Mouse (Mus musculus): Measurements from ENCODE around the gene Shkbp1. TPM values are rescaled to one million over a fixed set of nuclear protein-coding genes. Genes with fewer than 3 reads are reported as not detected.

The Shkbp1 gene
- polyA plus RNA-seq, 1 experiment from 2014 or later, result 35.4 TPM

GRCm38 (mm10) chr7:27384134-27384533 lies 28.3 kb upstream of the Shkbp1 start:
- Histone ChIP-seq H3K9ac (no peak overlapping the region), H3K27me3 (replicated peaks) (peaks cover 20% of the 10 kb centered on the region), H3K4me1 (replicated peaks) (0 out of 2 replicates have a peak, but pooled peaks cover 3% of the 10 kb centered on the region), H3K4me3 (no peak overlapping the region), H3K4me2 (no peak overlapping the region), H3K36me3 (no peaks in the 10 kb centered on the region), H3K27ac (ENCODE audit: poor library complexity, severe bottlenecking) (no peak overlapping the region), H3K9me3 (replicated peaks) (no peaks in the 10 kb centered on the region; the same call in 1 of the 2 replicates)
- ATAC-seq (ENCODE audit: insufficient number of reproducible peaks, low FRiP score), result no peak
- WGBS, result 74% methylated on average over 5 of the region's 5 CpGs

GRCm38 (mm10) chr7:27383233-27383632 lies 27.4 kb upstream of the Shkbp1 start:
- no peaks in the 10 kb centered on the region for H3K36me3 ChIP-seq
- 0 out of 2 replicates have a peak, but pooled peaks have one; percentile 49 for ATAC-seq (ENCODE audit: insufficient number of reproducible peaks, low FRiP score)
- no peak overlapping the region for H3K9ac ChIP-seq
- no peak overlapping the region for H3K27ac ChIP-seq (ENCODE audit: poor library complexity, severe bottlenecking)
- no peak overlapping the region for H3K4me3 ChIP-seq
- 79% methylated on average over 1 of the region's 1 CpGs for WGBS
- no peaks in the 10 kb centered on the region; the same call in 1 of the 2 replicates for H3K9me3 ChIP-seq (replicated peaks)
- no peak overlapping the region for H3K4me2 ChIP-seq
- H3K27me3 ChIP-seq (replicated peaks), result peaks cover 25% of the 10 kb centered on the region
- H3K4me1 ChIP-seq (replicated peaks), result 0 out of 2 replicates have a peak, but pooled peaks cover 3% of the 10 kb centered on the region

- Histone ChIP-seq H3K27me3 (replicated peaks) (peaks cover 41% of the 10 kb centered on the region), H3K36me3 (no peaks in the 10 kb centered on the region), H3K9ac (no peak overlapping the region), H3K27ac (ENCODE audit: poor library complexity, severe bottlenecking) (no peak overlapping the region), H3K4me3 (no peak overlapping the region), H3K9me3 (replicated peaks) (no peaks in the 10 kb centered on the region), H3K4me2 (no peak overlapping the region), H3K4me1 (replicated peaks) (0 out of 2 replicates have a peak, but pooled peaks cover 3% of the 10 kb centered on the region)
- ATAC-seq (ENCODE audit: insufficient number of reproducible peaks, low FRiP score), result no peak
- WGBS, result 48% methylated on average over 4 of the region's 4 CpGs
Observed at GRCm38 (mm10) chr7:27381560-27381959, 25.7 kb upstream of the Shkbp1 start.

- H3K9ac ChIP-seq, result no peak overlapping the region
- peaks cover 47% of the 10 kb centered on the region for H3K27me3 ChIP-seq (replicated peaks)
- H3K36me3 ChIP-seq, result no peaks in the 10 kb centered on the region
- H3K4me3 ChIP-seq, result no peak overlapping the region
- H3K4me2 ChIP-seq, result no peak overlapping the region
- no peak overlapping the region for H3K27ac ChIP-seq (ENCODE audit: poor library complexity, severe bottlenecking)
- H3K9me3 ChIP-seq (replicated peaks), result peaks cover 4% of the 10 kb centered on the region; the same call in 1 of the 2 replicates
- H3K4me1 ChIP-seq (replicated peaks), result 0 out of 2 replicates have a peak, but pooled peaks cover 3% of the 10 kb centered on the region
- 21% methylated on average over 1 of the region's 1 CpGs for WGBS
- ATAC-seq (ENCODE audit: insufficient number of reproducible peaks, low FRiP score), result no peak
Observed at GRCm38 (mm10) chr7:27381009-27381408, 25.2 kb upstream of the Shkbp1 start.

- Histone ChIP-seq H3K4me3 (no peak overlapping the region), H3K9ac (no peak overlapping the region), H3K36me3 (no peaks in the 10 kb centered on the region), H3K27ac (ENCODE audit: poor library complexity, severe bottlenecking) (no peak overlapping the region), H3K4me1 (replicated peaks) (0 out of 2 replicates have a peak, but pooled peaks cover 2% of the 10 kb centered on the region), H3K9me3 (replicated peaks) (peaks cover 4% of the 10 kb centered on the region; the same call in 1 of the 2 replicates), H3K4me2 (no peak overlapping the region), H3K27me3 (replicated peaks) (peaks cover 58% of the 10 kb centered on the region)
- no peak for ATAC-seq (ENCODE audit: insufficient number of reproducible peaks, low FRiP score)
- 86% methylated on average over 6 of the region's 6 CpGs for WGBS
Observed at GRCm38 (mm10) chr7:27379836-27380235, 24.0 kb upstream of the Shkbp1 start.

DNA sequence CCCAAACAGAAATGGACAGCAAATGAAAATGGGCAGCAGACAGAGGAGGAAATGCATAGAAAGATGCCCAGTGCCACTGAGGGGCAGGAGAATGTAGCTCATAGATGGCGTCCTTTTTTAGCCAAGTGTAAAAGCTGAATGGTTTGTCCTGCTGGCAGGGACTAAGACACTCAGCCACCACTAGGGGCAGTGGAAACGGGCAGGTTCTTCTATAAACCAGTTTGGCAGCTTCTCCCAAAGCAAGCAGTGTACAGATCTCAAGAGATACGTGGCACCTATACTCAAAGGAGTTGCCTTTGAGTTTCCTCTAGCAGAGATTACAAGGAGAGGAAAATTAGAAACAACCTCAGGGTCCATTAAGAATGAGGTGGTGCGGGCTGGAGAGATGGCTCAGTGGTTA lies 22.6 kb upstream of the Shkbp1 start:
- Histone ChIP-seq H3K4me1 (replicated peaks) (no peaks in the 10 kb centered on the region), H3K27ac (ENCODE audit: poor library complexity, severe bottlenecking) (no peak overlapping the region), H3K4me2 (no peak overlapping the region), H3K9me3 (replicated peaks) (peaks cover 4% of the 10 kb centered on the region; the same call in 1 of the 2 replicates), H3K9ac (no peak overlapping the region), H3K4me3 (no peak overlapping the region), H3K36me3 (no peaks in the 10 kb centered on the region), H3K27me3 (replicated peaks) (peaks cover 66% of the 10 kb centered on the region)
- ATAC-seq (ENCODE audit: insufficient number of reproducible peaks, low FRiP score), result no peak
- 24% methylated on average over 4 of the region's 4 CpGs for WGBS

DNA sequence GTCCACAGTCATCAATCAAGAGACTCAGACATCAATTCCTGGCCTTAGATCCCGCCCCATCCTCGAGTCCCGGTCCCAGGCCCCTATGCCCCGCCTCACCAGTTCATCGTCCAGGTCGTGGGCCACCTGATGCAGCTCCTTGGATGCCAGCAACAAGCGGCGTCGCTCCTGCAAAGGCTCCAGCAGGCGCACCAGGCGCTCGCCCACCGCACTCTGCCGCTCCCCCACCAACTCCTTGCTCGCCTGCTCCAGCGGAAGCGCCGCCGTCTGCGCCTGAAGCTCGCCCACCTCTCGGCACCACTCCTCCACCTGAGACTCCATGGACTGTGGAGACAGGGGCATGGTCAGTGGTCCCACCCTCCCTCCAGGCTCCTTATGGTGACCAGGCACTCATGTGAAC lies 19.5 kb upstream of the Shkbp1 start:
- whole genome bisulfite sequencing, result 2% methylated on average over 22 of the region's 22 CpGs

DNA sequence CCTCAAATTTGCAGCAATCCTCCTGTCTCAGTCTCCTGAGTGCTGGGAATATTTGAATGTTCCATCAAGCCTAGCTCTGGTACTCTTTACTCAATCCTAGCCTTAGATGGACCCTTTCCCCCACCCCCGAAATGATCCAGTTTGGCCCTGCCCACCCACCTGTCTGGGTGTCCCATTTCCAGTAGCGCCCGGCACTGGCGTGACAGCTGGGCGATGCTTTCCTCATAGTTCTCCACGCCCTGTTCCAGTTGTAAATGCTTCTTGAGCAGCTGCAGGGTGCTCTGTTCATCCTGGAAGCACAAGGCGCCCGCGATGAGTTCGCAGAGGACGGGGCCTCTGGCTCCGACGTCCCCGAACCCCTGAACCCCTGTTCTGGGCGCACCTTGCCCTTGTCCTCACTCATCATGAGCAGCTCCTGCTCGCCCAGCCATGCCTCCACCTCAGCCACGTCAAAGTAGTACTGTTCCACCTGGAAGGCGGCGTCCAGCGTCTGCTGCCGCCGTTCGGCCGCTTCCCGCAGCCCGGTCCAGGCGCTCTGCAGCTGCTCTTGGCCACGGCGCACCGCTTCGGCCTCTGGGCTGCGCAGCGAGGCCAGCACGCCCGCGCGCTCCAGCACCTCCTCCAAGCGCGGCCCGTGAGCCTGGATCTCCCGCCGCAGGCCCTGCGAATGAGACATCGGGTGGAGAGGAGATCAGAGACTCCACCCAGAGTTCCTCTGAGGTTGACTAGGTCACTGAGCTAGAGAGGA lies 16.1 kb upstream of the Shkbp1 start:
- Histone ChIP-seq H3K4me3 (peak overlapping the region; percentile 25), H3K4me1 (replicated peaks) (peaks cover 13% of the 10 kb centered on the region; the same call in 1 of the 2 replicates), H3K36me3 (no peaks in the 10 kb centered on the region), H3K27ac (ENCODE audit: poor library complexity, severe bottlenecking) (no peak overlapping the region), H3K9me3 (replicated peaks) (peaks cover 11% of the 10 kb centered on the region), H3K9ac (no peak overlapping the region), H3K27me3 (replicated peaks) (peaks cover 98% of the 10 kb centered on the region), H3K4me2 (peak overlapping the region; percentile 50)
- WGBS, result 6% methylated on average over 44 of the region's 44 CpGs
- peak; percentile 23; the same call in 1 of the 2 replicates for ATAC-seq (ENCODE audit: insufficient number of reproducible peaks, low FRiP score)

More for the DNA sequence above, 19.5 kb upstream of the Shkbp1 start:
- peaks cover 90% of the 10 kb centered on the region for H3K27me3 ChIP-seq (replicated peaks)
- no peak overlapping the region for H3K9ac ChIP-seq
- peaks cover 4% of the 10 kb centered on the region for H3K9me3 ChIP-seq (replicated peaks)
- no peaks in the 10 kb centered on the region for H3K36me3 ChIP-seq
- no peak overlapping the region for H3K4me3 ChIP-seq
- no peak overlapping the region; the same call in 1 of the 2 replicates for H3K4me2 ChIP-seq
- 0 out of 2 replicates have a peak, but pooled peaks cover 3% of the 10 kb centered on the region for H3K4me1 ChIP-seq (replicated peaks)
- H3K27ac ChIP-seq (ENCODE audit: poor library complexity, severe bottlenecking), result no peak overlapping the region
- ATAC-seq (ENCODE audit: insufficient number of reproducible peaks, low FRiP score), result no peak

DNA sequence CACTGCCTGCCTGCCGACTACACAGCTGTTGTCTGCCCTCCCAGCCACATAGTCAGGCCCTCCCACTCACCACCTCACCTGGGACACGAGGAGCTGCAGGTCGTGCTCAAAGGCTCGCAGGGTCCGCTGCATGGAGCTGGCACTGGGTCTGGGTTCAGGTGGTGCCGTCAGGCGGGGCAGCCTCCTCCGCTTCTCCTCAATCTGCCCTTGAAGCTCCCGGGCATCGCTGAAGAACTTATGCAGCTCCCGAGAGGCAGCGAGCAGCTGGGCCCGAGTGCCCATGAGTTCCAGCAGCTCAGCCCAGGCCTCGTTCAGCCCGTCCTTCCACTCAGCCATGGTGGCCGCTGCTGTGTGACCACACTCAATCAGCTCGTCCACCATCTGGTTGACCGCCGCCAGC lies 13.3 kb upstream of the Shkbp1 start:
- Histone ChIP-seq H3K27ac (ENCODE audit: poor library complexity, severe bottlenecking) (no peak overlapping the region), H3K9ac (no peak overlapping the region), H3K4me2 (no peak overlapping the region), H3K4me3 (no peak overlapping the region), H3K36me3 (no peaks in the 10 kb centered on the region), H3K27me3 (replicated peaks) (peaks cover 100% of the 10 kb centered on the region), H3K4me1 (replicated peaks) (peaks cover 29% of the 10 kb centered on the region), H3K9me3 (replicated peaks) (peaks cover 7% of the 10 kb centered on the region)
- 77% methylated on average over 19 of the region's 19 CpGs for WGBS
- no peak for ATAC-seq (ENCODE audit: insufficient number of reproducible peaks, low FRiP score)

DNA sequence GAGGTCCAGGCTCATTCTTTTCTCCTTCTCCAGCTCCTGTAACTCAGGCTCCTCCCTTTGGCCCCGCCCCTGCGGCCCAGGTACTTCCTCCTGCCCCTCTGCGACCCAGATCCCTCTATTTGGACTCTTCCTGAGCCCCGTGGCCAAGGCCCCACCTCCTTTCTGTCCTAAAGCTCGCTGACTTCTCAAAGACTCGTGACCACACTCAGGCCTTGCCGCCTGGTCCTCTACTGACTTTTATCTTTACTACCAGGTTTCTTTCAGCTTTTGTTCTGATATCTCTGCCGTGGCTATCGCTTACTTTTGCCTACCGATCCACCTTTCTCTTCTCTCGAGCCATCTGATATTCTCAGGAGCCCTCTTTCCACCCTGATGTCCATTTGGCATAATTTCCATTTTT lies 12.2 kb upstream of the Shkbp1 start:
- H3K4me1 ChIP-seq (replicated peaks), result peaks cover 34% of the 10 kb centered on the region
- ATAC-seq (ENCODE audit: insufficient number of reproducible peaks, low FRiP score), result no peak; the same call in 1 of the 2 replicates
- H3K4me3 ChIP-seq, result 0 out of 2 replicates have a peak overlapping the region, but pooled peaks have one; percentile 16
- H3K27ac ChIP-seq (ENCODE audit: poor library complexity, severe bottlenecking), result no peak overlapping the region
- peaks cover 7% of the 10 kb centered on the region for H3K9me3 ChIP-seq (replicated peaks)
- peaks cover 100% of the 10 kb centered on the region for H3K27me3 ChIP-seq (replicated peaks)
- no peaks in the 10 kb centered on the region for H3K36me3 ChIP-seq
- H3K9ac ChIP-seq, result no peak overlapping the region
- H3K4me2 ChIP-seq, result peak overlapping the region; percentile 30; the same call in 1 of the 2 replicates
- 10% methylated on average over 11 of the region's 11 CpGs for WGBS

DNA sequence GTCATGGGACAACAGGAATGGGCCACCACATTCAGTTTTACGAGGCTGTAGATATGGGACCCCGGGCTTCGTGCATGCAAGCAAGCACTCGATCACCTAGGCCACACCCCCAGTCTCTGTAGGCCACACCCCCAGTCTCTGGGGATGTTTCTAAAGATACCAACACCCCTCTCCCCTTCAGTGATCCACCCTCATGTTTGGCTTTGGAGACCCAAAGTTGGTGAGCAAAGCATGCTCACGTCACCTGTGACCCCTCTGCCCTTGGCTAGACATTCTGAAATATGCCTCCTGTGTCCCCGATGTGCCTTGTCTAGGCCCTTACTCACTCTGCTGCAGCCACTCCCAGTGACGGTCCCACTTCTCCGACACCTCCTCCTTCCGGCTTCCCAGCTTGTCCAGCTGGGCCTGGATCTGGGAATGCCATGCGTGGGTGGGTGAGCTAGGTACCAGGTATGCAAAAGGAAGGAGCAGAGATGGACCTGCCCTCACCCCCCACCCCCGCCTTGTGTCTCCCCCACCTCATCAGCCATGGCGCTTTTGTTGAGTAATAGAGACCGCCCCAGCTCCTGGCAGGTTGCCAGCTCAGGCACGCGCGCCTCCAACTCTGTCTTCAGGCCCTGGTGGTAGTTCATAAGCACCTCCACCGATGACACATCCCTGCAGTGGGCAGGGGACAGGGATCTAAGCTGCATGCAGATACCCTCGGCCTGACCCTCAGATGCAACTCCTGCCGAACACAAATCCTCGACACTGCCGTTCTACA lies 10.4 kb upstream of the Shkbp1 start:
- 42% methylated on average over 21 of the region's 21 CpGs for WGBS
- H3K9me3 ChIP-seq (replicated peaks), result peaks cover 7% of the 10 kb centered on the region
- peaks cover 91% of the 10 kb centered on the region for H3K27me3 ChIP-seq (replicated peaks)
- no peak overlapping the region for H3K4me3 ChIP-seq
- H3K36me3 ChIP-seq, result no peaks in the 10 kb centered on the region
- no peak overlapping the region for H3K27ac ChIP-seq (ENCODE audit: poor library complexity, severe bottlenecking)
- peaks cover 31% of the 10 kb centered on the region for H3K4me1 ChIP-seq (replicated peaks)
- no peak overlapping the region for H3K9ac ChIP-seq
- H3K4me2 ChIP-seq, result no peak overlapping the region
- no peak for ATAC-seq (ENCODE audit: insufficient number of reproducible peaks, low FRiP score)

Measured in heart, embryonic 12.5 days (tissue).